Mouse (Mus musculus) G1E (cell line): Measurements from ENCODE around the gene Atp1a2.

ENCODE experiments used
- CTCF ChIP-seq: IDR thresholded peaks from 2 replicates; pipeline ENCODE4 v1.5.1; 2012; ENCODE audit warnings: low read depth, low read length, inconsistent platforms, mixed read lengths
- GATA1 ChIP-seq: IDR thresholded peaks from 2 replicates; pipeline ENCODE4 v1.6.1; 2012; ENCODE audit warnings: borderline replicate concordance, low read length, inconsistent platforms, mixed read lengths
- POLR2AphosphoS5 ChIP-seq: IDR thresholded peaks from 2 replicates; pipeline ENCODE4 v1.6.1; 2012; ENCODE audit warnings: low read depth, low read length, inconsistent platforms; ENCODE audit not compliant: insufficient replicate concordance

DNA sequence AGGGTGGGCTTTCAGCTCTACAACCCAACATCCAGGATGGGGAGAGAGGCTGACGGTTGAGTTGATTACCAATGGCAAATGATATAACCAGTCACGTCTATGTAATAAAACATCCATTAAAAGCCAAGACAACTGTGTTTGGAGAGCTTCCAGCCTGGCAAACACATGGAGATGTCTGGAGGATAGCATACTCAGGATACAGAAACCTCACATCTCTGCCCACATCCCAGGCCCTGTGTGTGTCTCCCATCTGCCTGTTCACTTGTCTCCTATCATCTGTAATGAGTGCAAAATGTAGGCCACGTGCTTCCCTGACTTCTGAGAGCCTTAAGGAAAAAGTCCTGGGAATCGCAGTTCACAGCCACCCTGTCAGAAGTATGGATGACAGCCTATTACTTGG is 50.6 kb downstream of the Atp1a2 start:
- TF ChIP-seq CTCF (no peak), POLR2AphosphoS5 (no peak), GATA1 (no peak)
